Mouse (Mus musculus) forebrain, embryonic 15.5 days (tissue): Measurements from ENCODE around the gene Prss33. TPM values are rescaled to one million over a fixed set of nuclear protein-coding genes. Genes with fewer than 3 reads are reported as not detected.

Source experiments
- ATAC-seq: fragments of 200-750 bp; cut with Nextera tagmentation; replicated peaks from 2 replicates; pipeline ENCODE4 v1.8.0; 2017; ENCODE audit warnings: mild to moderate bottlenecking, moderate TSS enrichment, moderate library complexity
- H3K27ac ChIP-seq: fragments of 300-500 bp; sonication (generic); replicated peaks from 2 replicates; pipeline ENCODE4 v1.5.1; 2015; ENCODE audit warnings: mild to moderate bottlenecking, inconsistent platforms
- H3K27me3 ChIP-seq: fragments of 300-500 bp; sonication (generic); 2 replicates; pipeline ENCODE4 v1.6.1; 2015; ENCODE audit warnings: inconsistent platforms
- H3K36me3 ChIP-seq: fragments of 300-500 bp; sonication (generic); 2 replicates; pipeline ENCODE4 v1.6.1; 2015; ENCODE audit warnings: mild to moderate bottlenecking, inconsistent platforms
- H3K4me1 ChIP-seq: fragments of 300-500 bp; sonication (generic); 2 replicates; pipeline ENCODE4 v1.6.1; 2015; ENCODE audit warnings: inconsistent platforms
- H3K4me2 ChIP-seq: fragments of 300-500 bp; sonication (generic); replicated peaks from 2 replicates; pipeline ENCODE4 v1.6.1; 2015; ENCODE audit warnings: mild to moderate bottlenecking, inconsistent platforms
- H3K4me3 ChIP-seq: fragments of 300-500 bp; sonication (generic); 2 replicates; pipeline ENCODE4 v1.5.1; 2015; ENCODE audit warnings: mild to moderate bottlenecking, inconsistent platforms
- H3K9ac ChIP-seq: fragments of 300-500 bp; sonication (generic); replicated peaks from 2 replicates; pipeline ENCODE4 v1.6.1; 2015; ENCODE audit warnings: mild to moderate bottlenecking, inconsistent platforms
- H3K9me3 ChIP-seq: fragments of 300-500 bp; sonication (generic); 2 replicates; pipeline ENCODE4 v1.6.1; 2016; ENCODE audit warnings: inconsistent platforms
- WGBS: fragments of 180-500 bp; shearing (Covaris S2); methylation state at CpG from one replicate; pipeline ENCODE4 v1.1.7; 2015; ENCODE audit warnings: mixed read lengths; 5-methylcytosine and 5-hydroxymethylcytosine counted together
- polyA plus RNA-seq: library from polyadenylated mRNA; unstranded; fragments of >200 nt; fragmentation: Nextera tagmentation; extraction: Ambion mirVana; gene quantifications from 2 replicates; pipeline ENCODE4 v1.2.1, GENCODE M21; 2015

Prss33 gene
- polyA plus RNA-seq, 1 experiment from 2014 or later: not detected

DNA sequence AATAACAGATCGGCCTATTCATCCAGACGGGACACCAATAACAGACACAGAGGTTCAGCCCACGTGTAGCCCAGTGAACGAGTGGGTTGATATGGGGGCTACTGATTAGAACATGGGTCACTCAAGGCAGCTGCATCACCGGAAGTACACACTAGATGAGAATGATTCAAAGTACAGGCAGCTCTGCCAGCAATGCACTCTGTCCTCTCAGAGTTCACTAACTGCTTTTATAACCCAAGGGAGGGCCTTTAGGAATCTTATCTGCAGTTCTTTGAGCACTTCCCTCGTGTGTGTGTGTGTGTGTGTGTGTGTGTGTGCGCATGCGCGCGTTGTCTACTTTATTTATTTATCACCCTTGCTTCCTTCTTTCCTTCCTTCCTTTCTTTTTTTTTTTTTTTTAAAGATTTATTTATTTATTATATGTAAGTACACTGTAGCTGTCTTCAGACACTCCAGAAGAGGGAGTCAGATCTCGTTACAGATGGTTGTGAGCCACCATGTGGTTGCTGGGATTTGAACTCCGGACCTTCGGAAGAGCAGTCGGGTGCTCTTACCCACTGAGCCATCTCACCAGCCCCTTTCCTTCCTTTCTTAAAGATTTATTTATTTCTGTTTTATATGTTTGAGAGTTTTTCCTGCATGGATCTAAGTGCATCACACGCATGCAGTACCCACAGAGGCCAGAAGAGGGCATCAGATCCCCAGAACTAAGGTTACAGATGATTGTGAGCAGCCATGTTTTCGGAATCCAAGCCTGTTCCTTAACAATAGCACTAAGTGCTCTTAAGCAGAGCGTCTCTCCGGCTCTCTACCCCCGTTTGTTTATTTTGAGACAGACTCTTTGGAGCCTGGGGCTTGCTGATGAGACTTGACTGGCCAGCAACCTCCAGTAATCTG, 15.2 kb upstream of the Prss33 start:
- Histone ChIP-seq H3K4me3 (no peak overlapping the region), H3K4me2 (no peak overlapping the region), H3K27me3 (no peaks in the 10 kb centered on the region), H3K36me3 (no peaks in the 10 kb centered on the region), H3K4me1 (no peaks in the 10 kb centered on the region), H3K9ac (no peak overlapping the region), H3K27ac (no peak overlapping the region), H3K9me3 (no peaks in the 10 kb centered on the region)
- 61% methylated on average over 18 of the region's 19 CpGs for WGBS
- ATAC-seq: peak; percentile 32; the same call in 1 of the 2 replicates

DNA sequence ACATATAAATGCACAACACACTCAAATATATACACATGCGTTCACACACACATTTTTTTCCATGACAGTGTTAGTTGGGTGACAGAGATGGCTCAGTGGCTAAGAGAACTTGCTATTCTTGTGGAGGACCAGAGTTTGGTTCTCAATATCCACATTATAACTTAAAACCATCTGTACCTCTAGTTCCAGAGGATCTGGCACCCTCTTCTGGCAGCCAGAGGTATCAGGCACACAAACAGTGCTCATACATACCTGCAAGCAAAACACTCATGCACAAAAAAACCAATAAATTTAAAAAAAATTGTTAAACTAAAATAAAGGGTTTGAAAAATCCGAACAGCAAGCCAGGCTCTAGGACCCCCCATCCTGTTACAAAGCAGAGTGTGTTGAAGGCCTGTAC, 14.2 kb upstream of the Prss33 start:
- 63% methylated on average over 2 of the region's 2 CpGs for WGBS
- Histone ChIP-seq H3K27me3 (no peaks in the 10 kb centered on the region), H3K27ac (no peak overlapping the region), H3K4me1 (no peaks in the 10 kb centered on the region), H3K9ac (no peak overlapping the region), H3K9me3 (no peaks in the 10 kb centered on the region), H3K36me3 (no peaks in the 10 kb centered on the region), H3K4me3 (no peak overlapping the region), H3K4me2 (no peak overlapping the region)
- no peak for ATAC-seq

DNA sequence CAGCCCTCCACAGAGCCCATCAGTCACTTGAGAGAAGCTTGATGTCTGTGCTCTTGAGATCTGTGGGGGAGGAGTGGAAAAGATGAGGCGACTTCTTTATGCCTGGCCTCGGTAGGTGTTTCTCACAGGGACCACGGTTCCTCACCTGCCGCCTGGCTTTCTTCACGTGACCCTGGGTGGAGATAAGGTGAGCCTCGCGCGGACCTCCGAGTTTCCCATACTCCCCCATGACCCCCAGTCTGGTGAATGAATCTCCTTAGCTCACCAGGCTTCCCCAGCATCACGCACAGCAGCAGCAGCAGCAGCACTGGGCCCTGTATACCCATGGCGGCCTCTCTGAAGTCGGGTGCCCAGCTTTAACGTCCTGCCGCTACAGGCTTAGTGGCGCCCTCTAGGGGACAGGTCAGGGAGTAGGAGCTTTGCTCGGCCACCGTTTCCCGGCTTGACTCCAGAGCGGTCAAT, 8.0 kb upstream of the Prss33 start, which contains the start of the genes Prss32 and Prss41:
TSS of gene Prss32 (plus strand) at position 44 of the 462 bp plus-strand sequence.
TSS of gene Prss41 (minus strand) at position 361 of the 462 bp plus-strand sequence.
- Histone ChIP-seq H3K27me3 (no peaks in the 10 kb centered on the region), H3K4me3 (no peak within 1 kb of the TSS), H3K27ac (no peak within 1 kb of the TSS), H3K36me3 (no peaks in the 10 kb centered on the region), H3K4me2 (peak within 1 kb of the TSS; percentile 19), H3K9ac (no peak within 1 kb of the TSS), H3K9me3 (no peaks in the 10 kb centered on the region), H3K4me1 (no peaks in the 10 kb centered on the region)
- no peak for ATAC-seq
- WGBS: 12% methylated on average over 19 of the region's 19 CpGs

DNA sequence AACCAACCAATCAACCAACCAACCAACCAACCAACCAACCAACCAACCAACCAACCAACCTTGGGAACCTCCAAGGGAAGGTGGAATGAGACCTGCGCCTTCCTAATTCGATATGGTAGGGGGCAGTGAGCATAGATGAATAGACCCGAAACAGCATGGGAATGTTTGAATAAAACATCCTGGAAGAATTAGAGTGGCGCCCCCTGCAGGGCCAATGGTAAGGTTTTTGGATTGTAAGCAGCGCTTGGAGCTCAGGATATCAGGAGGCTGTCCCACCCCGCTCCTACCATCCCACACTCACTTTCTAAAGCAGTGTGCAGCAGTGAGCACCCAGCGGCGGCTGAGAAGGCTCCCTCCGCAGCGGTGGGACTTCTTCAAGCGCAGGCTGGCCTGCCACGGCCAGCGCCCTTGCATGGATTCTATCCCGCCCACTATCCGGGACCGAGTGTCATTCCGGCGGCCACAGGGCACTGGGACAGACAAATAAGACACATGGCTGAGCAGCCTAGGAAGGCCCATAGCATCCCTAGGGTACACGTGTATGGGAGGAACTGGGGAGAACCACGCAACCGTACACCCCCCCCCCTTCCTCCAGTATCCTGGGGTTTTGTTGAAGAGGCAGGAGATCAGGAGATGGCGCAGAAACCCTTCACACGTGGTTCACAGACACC, 7.4 kb upstream of the Prss33 start:
- Histone ChIP-seq H3K27me3 (no peaks in the 10 kb centered on the region), H3K4me2 (peak overlapping the region; percentile 19; the same call in 1 of the 2 replicates), H3K27ac (no peak overlapping the region), H3K9me3 (no peaks in the 10 kb centered on the region), H3K9ac (no peak overlapping the region), H3K36me3 (no peaks in the 10 kb centered on the region), H3K4me1 (no peaks in the 10 kb centered on the region), H3K4me3 (no peak overlapping the region)
- ATAC-seq: no peak
- 40% methylated on average over 23 of the region's 23 CpGs for WGBS

DNA sequence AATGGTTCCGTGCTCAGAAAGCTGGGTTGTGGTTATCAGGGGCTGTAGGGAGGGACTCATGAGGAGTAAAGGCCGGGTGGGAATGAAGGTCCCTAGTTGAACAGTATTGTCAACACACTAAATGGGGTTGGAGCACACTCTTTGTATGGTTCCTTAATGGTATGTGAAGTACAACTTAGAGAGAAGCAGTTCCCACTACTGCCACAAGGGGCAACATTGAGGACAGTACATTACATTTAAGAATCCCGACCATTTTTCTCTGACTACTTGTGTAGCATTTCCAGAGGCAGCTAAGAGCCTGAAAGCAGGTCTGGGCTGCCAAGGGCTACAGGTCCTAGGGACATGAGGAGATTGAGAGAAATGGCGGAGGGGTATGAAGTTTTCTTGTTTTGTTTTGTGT, 5.3 kb upstream of the Prss33 start:
- Histone ChIP-seq H3K9me3 (no peaks in the 10 kb centered on the region), H3K36me3 (no peaks in the 10 kb centered on the region), H3K27ac (no peak overlapping the region), H3K9ac (no peak overlapping the region), H3K4me1 (no peaks in the 10 kb centered on the region), H3K4me3 (no peak overlapping the region), H3K4me2 (no peak overlapping the region), H3K27me3 (0 out of 2 replicates have a peak, but pooled peaks cover 3% of the 10 kb centered on the region)
- ATAC-seq: no peak
- 25% methylated on average over 4 of the region's 4 CpGs for WGBS

DNA sequence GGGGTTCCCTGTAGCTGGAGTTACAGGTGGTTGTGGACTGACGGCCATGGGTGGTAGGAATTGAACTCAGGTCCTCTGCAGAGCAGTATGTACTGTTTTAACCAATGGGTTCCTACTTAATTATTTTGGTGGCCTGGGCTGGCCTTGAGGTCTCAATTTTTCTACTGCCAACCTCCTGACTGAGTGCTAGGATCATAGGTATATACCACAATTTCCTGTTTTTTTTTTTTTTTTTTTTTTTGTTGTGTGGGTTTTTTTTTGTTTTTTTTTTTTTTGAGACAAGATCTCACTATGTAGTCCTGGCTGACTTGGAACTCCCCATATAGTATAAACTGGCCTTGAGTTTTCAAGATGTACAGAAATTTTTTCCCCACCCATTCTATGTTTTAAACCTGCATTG, 4.7 kb downstream of the Prss33 start:
- Histone ChIP-seq H3K4me2 (no peak overlapping the region), H3K9me3 (no peaks in the 10 kb centered on the region), H3K27ac (no peak overlapping the region), H3K9ac (no peak overlapping the region), H3K27me3 (0 out of 2 replicates have a peak, but pooled peaks cover 10% of the 10 kb centered on the region), H3K4me3 (no peak overlapping the region), H3K4me1 (peaks cover 21% of the 10 kb centered on the region), H3K36me3 (peaks cover 10% of the 10 kb centered on the region)
- no peak for ATAC-seq
- WGBS: 100% methylated on average over 1 of the region's 1 CpGs

DNA sequence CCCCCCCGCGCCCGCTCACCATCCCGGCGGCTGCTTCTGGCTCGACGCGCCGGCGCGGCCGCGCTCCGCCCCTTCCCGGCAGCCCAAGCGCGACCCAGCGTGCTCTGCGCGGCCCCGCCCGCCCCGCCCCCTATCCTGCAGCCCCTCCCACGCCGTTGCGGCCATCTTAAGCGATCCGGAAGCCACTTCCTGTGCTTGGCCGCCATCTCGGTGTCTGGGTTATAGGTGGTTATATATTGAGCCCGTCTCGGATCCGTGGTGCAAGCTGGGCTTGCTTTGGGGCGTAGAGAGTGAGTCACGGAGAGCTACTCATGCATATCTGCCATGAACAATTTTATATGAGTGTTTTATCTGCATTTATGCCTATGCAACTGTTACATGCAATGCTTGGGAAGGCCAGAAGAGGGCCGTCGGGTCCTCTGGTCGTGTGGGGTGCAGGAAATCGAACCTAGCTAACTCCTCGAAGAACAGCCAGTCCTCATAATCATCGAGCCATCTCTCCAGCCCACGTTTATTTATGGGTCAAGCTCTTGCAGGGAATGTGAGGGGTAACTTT, 6.7 kb downstream of the Prss33 start, which contains the start of gene Elob:
TSS of gene Elob (minus strand) at position 73 of the 556 bp plus-strand sequence.
- Histone ChIP-seq H3K4me3 (peak within 1 kb of the TSS; percentile 90), H3K27ac (peak within 1 kb of the TSS; percentile 97), H3K9me3 (no peaks in the 10 kb centered on the region), H3K27me3 (0 out of 2 replicates have a peak, but pooled peaks cover 10% of the 10 kb centered on the region), H3K9ac (peak within 1 kb of the TSS; percentile 82), H3K4me1 (peaks cover 21% of the 10 kb centered on the region), H3K4me2 (peak within 1 kb of the TSS; percentile 61), H3K36me3 (peaks cover 29% of the 10 kb centered on the region)
- peak; percentile 95 for ATAC-seq
- 1% methylated on average over 35 of the region's 42 CpGs for WGBS

DNA sequence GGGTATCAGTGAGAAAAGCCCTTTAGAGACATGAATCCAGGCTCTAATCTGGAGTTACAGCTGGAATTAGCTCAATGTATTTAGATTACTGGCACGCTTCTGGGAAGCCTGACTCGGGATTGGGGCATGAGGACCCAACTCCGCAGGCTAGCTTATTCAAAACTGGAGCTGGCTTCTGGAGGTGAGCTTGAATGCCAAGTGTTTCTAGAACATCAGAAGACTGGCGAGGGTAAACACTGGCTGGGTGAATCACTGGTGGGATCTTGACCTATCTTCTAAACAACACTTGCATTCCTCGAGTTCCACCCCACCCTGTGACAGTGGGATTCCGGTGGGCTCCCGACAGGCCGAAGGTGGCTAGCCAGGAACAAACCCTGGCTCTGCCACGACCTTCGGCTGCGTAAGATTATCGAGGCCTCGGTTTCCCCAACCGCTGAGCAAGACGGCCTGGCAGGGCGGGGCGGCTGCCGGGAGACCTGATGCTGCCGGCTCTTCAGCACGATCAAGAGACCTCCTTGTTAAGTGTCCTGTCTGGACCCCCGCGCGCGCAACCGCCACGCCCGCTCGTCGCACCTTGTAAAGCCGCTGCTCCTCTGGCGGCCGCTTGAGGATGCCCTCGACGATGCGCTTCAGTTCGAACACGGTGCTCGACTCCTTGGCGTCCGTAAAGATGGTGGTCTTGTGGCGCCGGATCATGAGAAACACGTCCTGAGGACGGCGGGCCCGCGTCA, 7.4 kb downstream of the Prss33 start:
- no peaks in the 10 kb centered on the region for H3K9me3 ChIP-seq
- peak; percentile 79 for ATAC-seq
- H3K4me2 ChIP-seq: peak overlapping the region; percentile 61
- 0 out of 2 replicates have a peak, but pooled peaks cover 10% of the 10 kb centered on the region for H3K27me3 ChIP-seq
- H3K4me1 ChIP-seq: peaks cover 21% of the 10 kb centered on the region
- H3K9ac ChIP-seq: peak overlapping the region; percentile 82
- under 1% methylated on average over 47 of the region's 47 CpGs for WGBS
- peak overlapping the region; percentile 90 for H3K4me3 ChIP-seq
- peak overlapping the region; percentile 97 for H3K27ac ChIP-seq
- H3K36me3 ChIP-seq: peaks cover 36% of the 10 kb centered on the region

DNA sequence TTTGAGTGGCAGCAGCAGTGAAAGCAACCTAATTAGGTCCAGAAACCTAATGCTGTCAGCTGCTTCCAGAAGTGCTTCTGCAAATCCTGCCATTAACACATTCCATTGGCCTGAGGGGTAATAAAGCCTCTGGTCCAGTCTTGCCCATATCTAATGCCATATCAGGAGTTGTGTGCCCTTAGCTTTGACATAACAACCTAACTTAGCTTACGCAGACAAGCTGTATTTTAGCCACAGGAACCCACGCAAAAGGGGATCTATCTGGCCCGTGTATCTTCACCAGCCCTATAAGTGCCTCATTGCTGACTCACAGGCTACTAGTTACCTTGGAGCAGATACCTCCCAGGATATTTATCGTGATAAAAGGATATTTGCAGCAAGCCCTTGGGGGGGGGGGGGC, 10.3 kb downstream of the Prss33 start:
- Histone ChIP-seq H3K36me3 (peaks cover 62% of the 10 kb centered on the region), H3K27me3 (0 out of 2 replicates have a peak, but pooled peaks cover 2% of the 10 kb centered on the region), H3K9ac (no peak overlapping the region), H3K27ac (no peak overlapping the region), H3K9me3 (no peaks in the 10 kb centered on the region), H3K4me3 (no peak overlapping the region), H3K4me2 (no peak overlapping the region), H3K4me1 (peaks cover 21% of the 10 kb centered on the region)
- 89% methylated on average over 4 of the region's 4 CpGs for WGBS
- ATAC-seq: no peak

DNA sequence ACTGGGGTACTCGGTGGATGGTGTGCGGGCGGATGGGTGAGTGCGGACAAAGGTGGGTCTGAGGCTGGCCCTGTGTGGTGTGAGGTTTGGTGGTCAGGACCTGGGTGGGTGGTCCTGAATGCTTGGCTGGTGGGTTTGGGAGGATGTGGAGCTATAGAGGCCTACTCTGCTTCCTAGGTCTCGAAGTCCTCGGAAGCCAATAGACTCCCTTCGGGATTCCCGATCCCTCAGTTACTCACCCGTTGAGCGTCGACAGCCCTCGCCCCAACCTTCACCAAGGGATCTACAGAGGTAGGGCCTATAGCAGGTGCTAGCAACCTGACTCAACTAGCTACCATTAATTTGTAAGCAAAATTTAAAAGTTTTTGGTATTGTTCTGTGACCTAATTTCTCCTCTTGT, 12.2 kb downstream of the Prss33 start:
- 0 out of 2 replicates have a peak, but pooled peaks cover 4% of the 10 kb centered on the region for H3K9me3 ChIP-seq
- H3K27me3 ChIP-seq: no peaks in the 10 kb centered on the region
- H3K36me3 ChIP-seq: peaks cover 82% of the 10 kb centered on the region
- peaks cover 18% of the 10 kb centered on the region for H3K4me1 ChIP-seq
- ATAC-seq: no peak; the same call in 1 of the 2 replicates
- 90% methylated on average over 12 of the region's 12 CpGs for WGBS
- H3K27ac ChIP-seq: no peak overlapping the region
- H3K4me2 ChIP-seq: no peak overlapping the region
- H3K4me3 ChIP-seq: no peak overlapping the region
- H3K9ac ChIP-seq: no peak overlapping the region

DNA sequence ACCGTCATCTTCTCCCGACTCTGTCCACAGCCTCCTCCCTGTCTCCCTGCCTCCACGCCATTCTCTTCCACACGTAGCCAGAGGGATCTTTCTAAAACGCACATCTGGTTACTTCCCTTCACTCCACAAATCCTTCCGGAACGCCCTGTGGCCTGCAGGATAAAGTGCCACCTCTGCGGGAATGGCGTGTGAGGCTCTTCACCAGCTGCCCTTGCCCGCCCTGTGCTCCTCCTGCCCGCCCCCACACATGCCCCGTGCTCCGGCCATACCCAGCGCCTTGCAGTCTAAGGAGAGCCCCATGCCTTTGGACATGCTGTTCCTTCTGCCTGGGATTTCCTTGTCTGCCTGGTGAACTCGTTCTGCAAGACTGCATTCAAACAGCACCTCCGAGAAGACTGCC, 12.8 kb downstream of the Prss33 start:
- peaks cover 88% of the 10 kb centered on the region for H3K36me3 ChIP-seq
- no peak for ATAC-seq
- 86% methylated on average over 16 of the region's 16 CpGs for WGBS
- H3K9me3 ChIP-seq: peaks cover 9% of the 10 kb centered on the region
- H3K4me1 ChIP-seq: peaks cover 17% of the 10 kb centered on the region
- no peaks in the 10 kb centered on the region for H3K27me3 ChIP-seq
- H3K9ac ChIP-seq: no peak overlapping the region
- H3K4me2 ChIP-seq: no peak overlapping the region
- no peak overlapping the region for H3K4me3 ChIP-seq
- no peak overlapping the region for H3K27ac ChIP-seq
